Mouse (Mus musculus) natural killer cell, adult 2 months (primary cell): ENCODE results near the gene Map1a.

Experiments
- DNase-seq, 2 experiments: peaks; one replicate each; pipeline ENCODE4 v3.0.0; 2022; ENCODE audit warnings: low spot score in 2 of 2

Gene Map1a

GRCm38 (mm10) chr2:121308997-121309416, 19.6 kb downstream of the Map1a start:
- DNase-seq: no peak

DNA sequence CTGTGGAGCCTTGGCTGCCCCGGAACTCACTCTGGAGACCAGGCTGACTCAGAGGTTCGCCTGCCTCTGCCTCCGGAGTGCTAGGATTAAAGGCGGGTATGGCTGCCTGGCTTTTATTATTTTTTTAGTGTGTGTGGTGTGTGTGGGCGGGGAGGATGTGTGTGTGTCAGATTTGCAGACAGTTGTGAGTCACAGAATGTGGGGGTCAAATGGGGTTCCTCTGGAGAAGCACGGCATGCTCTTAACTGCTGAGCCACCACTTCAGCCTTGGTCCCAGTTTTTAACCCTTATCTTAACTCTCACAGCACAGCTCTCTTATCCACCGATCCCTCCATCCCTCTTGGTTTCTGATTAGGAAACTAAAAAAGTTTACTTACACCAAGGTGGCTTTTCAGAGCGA, 26.9 kb downstream of the Map1a start:
- DNase-seq: no peak

DNA sequence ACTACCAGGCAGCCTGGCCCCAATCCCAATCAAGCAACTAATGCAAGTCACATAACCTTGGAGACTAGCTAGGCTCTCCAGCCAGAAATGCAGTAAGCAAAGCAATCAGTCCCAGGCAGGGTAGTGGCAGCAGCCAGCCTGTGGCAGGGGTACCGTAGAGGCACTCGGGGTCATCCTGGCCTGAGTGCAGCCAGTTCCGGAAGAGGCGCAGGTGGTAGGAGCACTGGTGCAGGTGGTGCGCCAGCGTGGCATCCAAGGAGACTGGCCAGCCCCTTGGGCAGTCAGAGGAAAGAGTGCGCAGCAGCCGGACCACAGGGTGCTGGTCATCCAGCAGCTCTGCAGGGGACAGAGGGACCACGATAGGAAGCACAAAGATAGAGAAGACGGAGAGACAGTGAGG, 33.6 kb downstream of the Map1a start:
- no peak for DNase-seq

GRCm38 (mm10) chr2:121323693-121324470, 34.5 kb downstream of the Map1a start:
- no peak for DNase-seq

- DNase-seq: no peak
Observed at GRCm38 (mm10) chr2:121329492-121329891, 40.1 kb downstream of the Map1a start.

GRCm38 (mm10) chr2:121339057-121339456, 49.7 kb downstream of the Map1a start:
- DNase-seq: no peak

DNA sequence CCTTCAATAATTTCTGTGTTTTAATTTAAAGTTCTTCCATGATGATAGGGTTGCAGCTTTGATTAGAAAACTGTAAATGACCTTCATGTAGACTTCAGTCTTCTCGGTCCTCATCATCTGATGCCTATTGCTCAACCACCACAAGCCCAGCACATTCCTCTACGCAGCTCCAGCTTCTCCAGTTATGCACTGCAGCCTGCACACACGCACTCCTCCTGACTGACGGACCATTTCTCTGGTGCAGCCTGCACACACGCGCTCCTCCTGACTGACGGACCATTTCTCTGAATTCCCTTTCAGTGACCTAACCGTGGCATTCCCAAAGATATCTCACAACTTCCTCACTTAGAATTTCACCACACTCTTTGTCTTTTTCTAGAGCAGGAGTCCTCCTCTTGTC, 63.8 kb downstream of the Map1a start:
- DNase-seq: no peak

- DNase-seq: no peak
Observed at GRCm38 (mm10) chr2:121354378-121354777, 65.0 kb downstream of the Map1a start.

GRCm38 (mm10) chr2:121354820-121355592, 65.6 kb downstream of the Map1a start, which contains the start of gene Ppip5k1:
Gene Ppip5k1 (minus strand): TSS chr2:121355396.
- DNase-seq: peak; percentile 91 to 94

DNA sequence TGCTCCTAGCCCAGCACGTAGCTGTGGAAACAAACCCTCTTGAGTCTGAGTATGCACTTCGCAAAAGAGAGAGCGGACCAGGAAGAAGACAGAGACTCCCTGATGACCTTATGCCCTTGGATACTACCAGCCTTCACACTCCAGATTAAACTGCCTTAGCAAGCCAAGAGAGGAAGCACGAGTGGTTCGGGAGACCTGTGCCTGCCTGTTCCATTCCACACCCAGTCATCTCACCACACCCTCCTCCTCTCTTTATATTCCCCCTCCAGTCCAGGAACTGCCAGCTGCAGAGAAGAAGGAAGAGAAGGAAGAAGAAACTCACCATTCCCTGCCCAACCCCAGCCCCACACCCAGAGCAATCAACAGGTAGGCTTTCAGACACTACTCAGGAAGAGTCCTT, 68.1 kb downstream of the Map1a start, which contains the start of gene Ckmt1:
TSS of gene Ckmt1 (plus strand) at position 221 of the 400 bp plus-strand sequence.
- DNase-seq: no peak

GRCm38 (mm10) chr2:121357961-121358360, 68.6 kb downstream of the Map1a start:
- DNase-seq: no peak

DNA sequence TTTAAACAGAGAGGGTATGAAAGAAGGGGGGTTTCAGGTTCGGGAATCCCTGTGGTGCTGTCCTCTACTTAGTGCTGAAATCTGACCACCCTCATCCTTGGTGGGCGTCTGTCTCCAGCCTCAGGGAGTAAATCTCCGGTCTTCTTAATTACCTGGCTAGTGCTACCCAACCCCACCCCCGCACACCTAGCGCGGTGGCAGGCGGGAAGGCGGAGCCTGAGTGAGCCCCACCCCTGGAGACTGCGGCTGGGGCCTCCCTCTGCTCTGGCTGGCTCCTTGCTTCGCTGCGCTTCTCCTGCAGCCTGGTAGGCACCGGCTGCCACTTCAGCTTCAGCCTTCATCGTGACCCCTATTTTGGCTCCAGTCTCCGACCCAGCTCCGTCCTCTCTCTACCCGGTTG, 69.0 kb downstream of the Map1a start:
- peak in 1 of 2 experiments; percentile 39 for DNase-seq

DNA sequence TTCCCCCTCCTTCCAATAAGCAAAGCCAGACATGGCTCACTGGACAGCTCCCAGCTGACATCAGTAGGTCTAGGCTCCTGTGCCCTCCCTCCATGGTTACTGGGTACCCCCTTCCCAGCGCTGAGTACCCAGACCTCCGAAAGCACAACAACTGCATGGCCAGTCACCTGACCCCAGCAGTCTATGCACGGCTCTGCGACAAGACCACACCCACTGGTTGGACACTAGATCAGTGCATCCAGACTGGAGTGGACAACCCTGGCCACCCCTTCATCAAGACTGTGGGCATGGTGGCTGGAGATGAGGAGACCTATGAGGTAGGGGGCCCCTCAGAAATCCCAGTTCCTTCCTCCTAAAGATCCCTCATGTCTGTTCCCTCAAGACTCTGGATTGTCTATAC, 70.1 kb downstream of the Map1a start:
- no peak for DNase-seq
